Mouse (Mus musculus) left cerebral cortex, adult 9 months (tissue): Measurements from ENCODE around the gene Wnt1.
A peak's percentile ranks its signal among the peaks of the same experiment; 100 is the strongest.

Source experiments
- DNase-seq, 2 experiments: peaks; one replicate each; pipeline ENCODE4 v3.0.0; 2022; ENCODE audit warnings: low spot score in 2 of 2

Wnt1 gene

DNA sequence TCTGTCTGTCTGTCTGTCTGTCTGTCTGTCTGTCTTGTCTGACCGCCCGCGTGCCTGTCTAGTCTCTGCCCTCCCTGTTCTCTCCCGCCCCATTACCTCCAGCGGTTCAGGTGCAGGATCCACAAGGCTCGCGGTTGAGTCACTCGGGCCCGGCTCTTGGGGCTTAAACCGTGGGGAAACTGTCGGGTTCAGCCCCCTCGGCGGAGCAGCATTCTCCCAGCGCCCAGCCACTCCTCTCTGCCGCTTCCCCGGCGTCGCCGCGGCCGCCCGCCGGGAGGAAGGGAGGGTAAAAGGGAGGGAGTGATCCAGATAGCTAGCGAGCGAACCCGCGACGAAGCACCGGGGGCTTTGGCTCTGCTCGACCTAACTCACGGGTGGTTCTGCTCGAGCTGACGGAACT, 11.9 kb upstream of the Wnt1 start, which contains the start of gene Wnt10b:
TSS of gene Wnt10b (minus strand) at position 389 of the 400 bp plus-strand sequence.
- DNase-seq: no peak

DNA sequence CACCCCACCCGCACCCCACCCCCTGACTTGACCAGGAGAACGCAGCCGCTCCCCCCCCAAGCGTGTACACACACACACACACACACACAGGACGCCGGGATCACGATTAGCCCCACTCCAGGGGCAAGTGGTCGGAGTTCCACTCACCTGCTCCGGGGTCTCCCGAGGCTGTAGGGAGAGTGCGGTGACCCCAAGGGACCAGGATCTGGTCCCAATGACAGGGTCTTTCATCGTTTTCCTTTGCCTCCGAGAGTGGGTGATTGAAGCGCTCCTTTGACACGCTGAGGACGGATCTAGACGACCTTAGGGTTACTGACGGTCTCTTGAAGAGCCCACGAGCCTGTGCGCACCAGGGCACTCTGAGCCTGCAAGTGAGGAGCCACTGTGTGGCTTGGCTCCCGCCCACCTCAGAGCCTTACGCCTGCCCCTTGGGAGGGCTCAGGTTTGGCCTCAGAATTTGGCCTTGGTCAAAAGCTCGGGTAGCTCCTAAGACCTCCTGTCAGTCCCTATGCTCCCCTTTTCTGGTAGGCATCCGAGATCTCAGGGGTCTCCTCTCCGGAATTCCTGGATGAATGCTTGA, 11.4 kb upstream of the Wnt1 start:
- DNase-seq: no peak

DNA sequence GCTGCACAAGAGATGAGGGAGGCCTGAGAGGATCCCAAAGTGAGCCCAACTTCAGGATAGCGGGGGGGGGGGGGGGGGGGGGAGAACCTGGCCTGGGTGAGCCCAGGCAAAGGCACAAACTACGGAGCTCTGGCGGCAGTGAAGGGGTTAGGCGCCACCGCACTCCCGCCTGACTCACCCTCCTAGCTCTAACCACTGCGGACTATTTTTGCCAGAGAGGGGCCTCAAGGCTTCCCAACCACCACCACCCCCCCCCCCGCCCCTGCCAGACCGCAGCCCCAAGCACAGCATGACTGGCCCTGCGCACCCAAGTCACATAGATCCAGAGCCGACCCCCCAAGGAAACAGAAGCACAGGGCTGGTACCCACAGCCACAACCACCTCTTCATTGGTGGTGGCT, 10.9 kb upstream of the Wnt1 start:
- no peak for DNase-seq

DNA sequence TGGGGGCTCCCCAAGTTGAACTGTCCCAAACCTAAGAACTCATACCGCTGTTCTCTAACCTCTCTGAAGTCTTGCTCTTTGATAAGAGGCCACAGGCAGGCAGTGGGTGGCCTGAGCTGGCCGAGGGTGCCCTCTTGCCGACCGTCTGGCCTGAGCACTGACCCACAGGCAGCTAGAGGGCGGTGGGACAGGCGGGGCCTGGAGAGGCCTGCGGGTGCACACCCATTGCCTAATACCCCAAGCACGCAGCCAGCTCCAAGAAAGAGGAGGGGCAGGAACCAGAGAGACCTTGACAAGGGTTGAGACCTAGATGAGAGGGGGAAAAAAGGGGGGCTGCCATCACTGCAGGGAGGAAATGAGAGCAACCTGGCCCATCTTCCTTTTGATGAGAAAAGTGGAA, 9.6 kb upstream of the Wnt1 start:
- DNase-seq: no peak

DNA sequence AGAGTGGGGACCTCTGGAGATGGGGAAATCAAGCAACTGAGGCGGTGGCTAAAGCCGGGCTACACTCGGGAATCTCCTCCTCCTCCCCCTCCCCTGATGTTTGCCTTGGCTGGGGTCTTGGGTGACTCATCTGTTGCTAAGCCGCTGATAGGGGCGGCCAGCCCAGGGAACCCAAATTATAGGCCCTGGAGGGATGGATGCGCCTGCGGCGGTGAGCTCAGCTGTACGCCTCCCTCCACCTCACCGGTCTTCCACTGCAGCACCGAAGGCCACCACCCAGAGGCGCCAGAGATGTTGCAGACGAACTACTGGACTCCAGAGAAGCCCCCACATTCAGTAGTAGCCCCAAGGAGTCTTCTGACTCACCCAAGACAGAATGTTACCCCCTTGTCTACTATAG, 9.1 kb upstream of the Wnt1 start:
- DNase-seq: no peak

DNA sequence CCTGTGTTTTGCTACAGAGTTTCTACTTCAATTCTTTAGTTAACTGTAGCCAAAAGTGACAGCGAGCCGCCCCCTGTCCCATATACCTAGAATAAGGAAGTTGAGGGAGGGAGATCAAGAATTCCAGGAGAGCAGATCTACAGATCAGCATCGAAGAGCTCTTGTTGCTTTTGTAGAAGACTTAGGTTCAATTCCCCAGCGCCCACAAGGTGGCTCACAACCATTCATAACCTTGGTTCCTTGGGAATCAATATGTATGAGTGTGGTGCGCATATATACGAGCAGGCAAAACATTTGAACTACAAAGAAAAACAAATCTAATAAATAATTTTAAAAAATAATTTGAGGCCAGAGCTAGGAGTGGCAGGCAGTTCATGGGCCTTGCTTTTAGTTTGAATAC, 8.5 kb upstream of the Wnt1 start:
- DNase-seq: no peak

DNA sequence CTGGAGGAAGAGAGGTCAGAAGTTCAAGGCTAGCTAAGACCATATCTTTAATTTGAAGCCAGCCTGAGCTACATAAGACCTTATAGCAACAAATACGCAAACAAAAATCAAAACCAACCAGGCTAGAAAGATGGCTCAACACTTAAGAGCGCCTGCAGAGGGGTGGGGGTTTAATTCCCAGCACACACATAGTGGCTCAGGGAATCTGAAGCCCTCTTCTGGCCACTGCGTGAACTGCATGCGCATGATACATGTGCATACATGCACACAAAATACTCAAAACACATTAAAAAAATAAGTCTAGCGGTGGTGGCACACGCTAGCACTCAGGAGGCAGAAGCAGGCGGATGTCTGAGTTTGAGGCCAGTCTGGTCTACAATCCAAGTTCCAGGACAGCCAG, 3.9 kb upstream of the Wnt1 start:
- no peak for DNase-seq

DNA sequence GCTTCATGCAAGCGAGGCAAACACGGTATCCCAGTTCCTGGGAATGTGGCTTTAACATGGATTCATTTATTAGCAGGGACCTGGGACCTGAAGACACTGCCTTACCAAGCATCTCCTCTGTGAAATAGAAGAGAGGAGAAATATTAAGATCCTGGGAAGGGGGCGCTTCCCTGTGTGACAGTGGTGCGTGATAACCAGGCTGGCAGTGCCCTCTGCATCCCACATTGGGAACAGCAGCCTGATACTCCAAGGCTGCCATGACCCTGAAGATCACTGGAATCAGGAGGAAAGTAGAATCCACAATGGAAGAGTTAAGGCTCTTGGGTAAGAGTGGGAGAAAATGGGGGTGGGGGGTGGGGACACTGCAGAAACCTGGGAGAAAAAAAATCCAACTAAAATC, 1.7 kb upstream of the Wnt1 start:
- no peak for DNase-seq

DNA sequence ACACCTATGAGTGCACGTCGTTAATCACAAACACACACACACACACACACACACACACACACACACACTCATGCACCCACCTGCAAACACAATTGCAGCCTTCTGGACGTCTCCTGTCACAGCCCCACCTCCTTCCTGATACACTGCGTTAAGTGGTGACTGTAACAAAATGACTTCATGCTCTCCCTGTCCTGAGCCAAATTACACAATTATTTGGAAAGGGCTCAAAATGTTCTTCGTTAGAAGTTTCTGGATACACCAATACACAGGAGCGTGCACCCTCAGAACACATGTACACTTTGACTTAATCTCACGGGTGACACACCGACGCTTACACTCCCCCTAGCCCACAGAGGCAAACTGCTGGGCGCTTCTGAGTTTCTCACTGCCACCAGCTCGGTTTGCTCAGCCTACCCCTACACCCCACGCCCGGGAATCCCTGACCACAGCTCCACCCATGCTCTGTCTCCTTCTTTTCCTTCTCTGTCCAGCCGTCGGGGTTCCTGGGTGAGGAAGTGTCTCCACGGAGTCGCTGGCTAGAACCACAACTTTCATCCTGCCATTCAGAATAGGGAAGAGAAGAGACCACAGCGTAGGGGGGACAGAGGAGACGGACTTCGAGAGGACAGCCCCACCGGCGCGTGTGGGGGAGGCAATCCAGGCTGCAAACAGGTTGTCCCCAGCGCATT, 541 bp upstream of the Wnt1 start:
- DNase-seq: no peak

DNA sequence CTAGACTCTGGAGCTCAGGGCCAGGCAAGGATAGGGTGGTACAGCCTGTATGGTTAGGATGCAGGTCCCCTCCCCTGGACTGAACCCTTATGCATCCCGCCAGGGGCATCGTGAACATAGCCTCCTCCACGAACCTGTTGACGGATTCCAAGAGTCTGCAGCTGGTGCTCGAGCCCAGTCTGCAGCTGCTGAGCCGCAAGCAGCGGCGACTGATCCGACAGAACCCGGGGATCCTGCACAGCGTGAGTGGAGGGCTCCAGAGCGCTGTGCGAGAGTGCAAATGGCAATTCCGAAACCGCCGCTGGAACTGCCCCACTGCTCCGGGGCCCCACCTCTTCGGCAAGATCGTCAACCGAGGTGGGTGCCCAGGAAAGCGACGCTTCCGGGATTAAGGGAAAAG, 1.1 kb downstream of the Wnt1 start:
- DNase-seq: no peak

DNA sequence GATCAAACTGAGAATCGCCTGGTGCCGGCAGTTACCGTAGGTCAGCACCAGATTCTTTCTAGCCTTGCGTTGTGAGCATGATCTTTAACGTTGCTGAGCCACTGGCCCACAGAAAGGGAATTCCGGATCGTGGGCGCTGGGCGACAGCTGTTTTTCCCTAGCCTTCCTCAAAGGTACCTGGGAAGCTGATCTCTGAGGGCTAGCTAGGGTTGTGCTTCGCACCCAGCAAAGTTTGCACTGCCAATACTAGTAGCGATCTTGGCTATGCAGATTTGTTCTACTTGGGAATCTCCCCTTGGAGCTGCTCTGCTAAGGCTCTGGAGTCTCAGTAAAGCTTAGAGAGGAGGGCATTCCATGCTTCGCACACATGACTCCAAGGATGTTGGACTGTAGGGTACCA, 1.6 kb downstream of the Wnt1 start:
- no peak for DNase-seq

DNA sequence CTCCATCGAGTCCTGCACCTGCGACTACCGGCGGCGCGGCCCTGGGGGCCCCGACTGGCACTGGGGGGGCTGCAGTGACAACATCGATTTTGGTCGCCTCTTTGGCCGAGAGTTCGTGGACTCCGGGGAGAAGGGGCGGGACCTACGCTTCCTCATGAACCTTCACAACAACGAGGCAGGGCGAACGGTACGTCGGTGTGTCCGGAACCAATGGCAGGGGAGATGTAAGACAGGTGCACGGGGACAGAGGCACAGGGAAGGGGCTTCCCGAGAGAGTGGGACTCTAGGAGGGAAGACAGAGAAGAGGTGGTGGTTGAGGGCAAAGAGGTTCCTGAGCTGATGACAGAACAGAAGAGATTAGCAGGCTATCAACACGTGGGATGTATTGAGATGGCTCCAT, 2.1 kb downstream of the Wnt1 start:
- DNase-seq: no peak

DNA sequence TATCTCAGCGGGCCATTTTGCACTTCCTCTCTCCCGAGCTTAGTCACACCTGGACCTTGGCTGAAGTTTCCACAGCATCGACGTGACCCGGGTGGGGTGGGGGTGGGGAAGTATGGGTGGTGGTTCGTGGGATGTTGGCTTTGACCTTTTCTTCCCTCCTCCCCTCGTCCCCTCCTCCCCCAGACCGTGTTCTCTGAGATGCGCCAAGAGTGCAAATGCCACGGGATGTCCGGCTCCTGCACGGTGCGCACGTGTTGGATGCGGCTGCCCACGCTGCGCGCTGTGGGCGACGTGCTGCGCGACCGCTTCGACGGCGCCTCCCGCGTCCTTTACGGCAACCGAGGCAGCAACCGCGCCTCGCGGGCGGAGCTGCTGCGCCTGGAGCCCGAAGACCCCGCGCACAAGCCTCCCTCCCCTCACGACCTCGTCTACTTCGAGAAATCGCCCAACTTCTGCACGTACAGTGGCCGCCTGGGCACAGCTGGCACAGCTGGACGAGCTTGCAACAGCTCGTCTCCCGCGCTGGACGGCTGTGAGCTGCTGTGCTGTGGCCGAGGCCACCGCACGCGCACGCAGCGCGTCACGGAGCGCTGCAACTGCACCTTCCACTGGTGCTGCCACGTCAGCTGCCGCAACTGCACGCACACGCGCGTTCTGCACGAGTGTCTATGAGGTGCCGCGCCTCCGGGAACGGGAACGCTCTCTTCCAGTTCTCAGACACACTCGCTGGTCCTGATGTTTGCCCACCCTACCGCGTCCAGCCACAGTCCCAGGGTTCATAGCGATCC, 2.8 kb downstream of the Wnt1 start:
- DNase-seq: no peak

DNA sequence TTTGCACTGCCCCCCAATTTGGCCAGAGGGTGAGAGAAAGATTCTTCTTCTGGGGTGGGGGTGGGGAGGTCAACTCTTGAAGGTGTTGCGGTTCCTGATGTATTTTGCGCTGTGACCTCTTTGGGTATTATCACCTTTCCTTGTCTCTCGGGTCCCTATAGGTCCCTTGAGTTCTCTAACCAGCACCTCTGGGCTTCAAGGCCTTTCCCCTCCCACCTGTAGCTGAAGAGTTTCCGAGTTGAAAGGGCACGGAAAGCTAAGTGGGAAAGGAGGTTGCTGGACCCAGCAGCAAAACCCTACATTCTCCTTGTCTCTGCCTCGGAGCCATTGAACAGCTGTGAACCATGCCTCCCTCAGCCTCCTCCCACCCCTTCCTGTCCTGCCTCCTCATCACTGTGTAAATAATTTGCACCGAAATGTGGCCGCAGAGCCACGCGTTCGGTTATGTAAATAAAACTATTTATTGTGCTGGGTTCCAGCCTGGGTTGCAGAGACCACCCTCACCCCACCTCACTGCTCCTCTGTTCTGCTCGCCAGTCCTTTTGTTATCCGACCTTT, 3.6 kb downstream of the Wnt1 start:
- DNase-seq: no peak

DNA sequence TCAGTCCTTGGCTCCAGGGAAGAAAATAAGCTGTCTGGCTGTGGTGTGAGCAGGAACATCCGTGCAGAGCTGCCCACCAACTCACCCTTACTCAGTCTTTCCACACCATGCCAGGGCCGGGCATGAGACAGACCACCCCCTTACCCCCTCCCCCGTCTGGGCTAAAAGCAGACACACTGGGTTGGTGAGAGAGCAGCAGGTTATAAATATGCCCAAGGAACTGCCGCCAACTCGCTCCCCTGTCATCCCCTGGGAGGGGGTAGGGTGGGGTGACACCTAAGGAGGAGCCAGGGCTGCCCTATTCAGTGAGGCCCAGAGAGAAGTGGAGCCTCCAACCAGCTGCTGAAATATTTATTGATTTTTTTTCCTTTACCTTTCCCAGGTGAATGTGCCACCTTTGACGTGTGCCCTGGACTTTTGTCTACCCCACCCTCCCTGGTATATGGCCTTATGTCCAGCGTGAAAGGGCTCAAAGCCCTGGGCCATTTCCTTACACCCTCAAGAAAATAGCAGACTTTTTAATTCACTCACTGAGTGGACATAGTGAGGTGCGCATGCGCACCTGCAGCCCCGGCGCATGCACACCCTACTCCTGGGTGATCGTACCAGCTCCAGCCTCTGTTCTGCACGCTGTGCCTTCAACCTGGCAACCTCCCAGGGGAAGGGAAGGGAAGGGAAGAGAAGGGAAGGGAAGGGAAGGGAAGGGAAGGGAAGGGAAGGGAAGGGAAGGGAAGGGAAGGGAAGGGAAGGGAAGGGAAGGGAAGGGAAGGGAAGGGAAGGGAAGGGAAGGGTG, 7.3 kb downstream of the Wnt1 start:
- no peak for DNase-seq

DNA sequence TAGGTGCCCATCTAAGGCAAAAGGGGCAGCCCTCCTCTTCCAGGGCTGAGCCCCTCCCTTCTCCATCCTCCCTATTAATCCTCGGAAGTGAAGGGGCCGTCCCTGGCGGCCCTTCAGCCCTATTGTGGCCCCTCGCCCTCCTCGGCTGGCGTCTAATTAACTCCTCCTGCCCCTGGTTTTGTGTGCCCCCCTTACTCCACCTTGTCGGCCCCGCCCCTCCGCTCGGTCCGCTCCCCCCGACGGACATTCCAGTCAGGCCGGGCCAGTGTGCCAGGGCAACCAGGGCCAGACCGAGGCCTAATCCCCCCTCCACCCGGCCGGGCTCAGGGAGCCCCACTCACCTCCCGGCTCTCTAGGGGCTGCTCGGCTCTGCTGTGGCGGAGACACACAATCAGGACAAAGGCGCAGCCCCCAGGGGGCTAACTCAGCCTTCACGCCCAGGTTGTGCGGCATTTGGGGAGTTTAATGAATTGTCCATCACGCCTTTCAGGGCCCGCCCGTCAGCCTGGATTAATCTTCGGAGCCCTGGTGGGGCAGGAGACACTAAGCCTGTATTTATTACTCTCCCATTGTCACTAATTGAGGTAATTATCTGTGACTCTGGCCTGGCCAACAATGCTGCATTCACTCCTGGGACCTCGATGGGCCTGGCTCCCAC, 8.3 kb downstream of the Wnt1 start:
- DNase-seq: no peak

DNA sequence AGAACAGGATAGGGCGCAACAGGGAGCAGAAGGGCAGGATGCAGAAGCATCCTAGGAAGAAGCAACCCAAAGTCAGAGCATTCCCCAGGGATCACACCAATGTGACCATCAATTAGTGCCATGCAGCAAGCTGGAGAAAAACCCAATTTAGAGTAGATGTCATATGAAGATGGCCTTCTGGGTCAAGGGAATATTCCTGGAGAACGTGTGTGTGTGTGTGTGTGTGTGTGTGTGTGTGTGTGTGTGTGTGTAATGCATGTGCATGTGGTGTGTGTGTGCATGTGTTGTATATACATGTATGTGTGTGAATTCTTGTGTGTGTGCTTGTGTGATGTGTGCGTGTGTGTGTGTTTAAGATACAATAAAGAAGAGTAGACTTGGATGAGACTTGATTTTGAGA, 9.2 kb downstream of the Wnt1 start:
- DNase-seq: no peak

DNA sequence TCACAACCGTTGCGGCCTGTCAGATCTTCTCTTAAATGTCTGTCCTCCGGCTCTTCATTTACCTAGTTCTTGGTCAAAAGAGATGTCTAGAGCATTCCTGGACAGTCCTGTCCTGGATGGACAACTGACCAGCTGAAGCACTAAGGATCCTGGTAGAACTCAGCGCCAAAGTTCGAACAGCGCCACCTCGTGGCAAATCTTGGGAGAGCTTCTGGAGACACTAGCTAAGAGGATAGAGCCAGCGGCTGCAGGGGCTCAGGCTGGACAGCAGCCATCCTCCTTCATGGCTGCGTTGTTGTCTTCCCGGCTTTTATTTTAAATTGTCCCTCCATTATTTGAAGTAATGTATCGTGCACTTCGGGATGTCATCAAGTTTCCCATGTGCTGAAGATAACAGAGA, 9.7 kb downstream of the Wnt1 start:
- peak in 1 of 2 experiments; percentile 80 for DNase-seq

DNA sequence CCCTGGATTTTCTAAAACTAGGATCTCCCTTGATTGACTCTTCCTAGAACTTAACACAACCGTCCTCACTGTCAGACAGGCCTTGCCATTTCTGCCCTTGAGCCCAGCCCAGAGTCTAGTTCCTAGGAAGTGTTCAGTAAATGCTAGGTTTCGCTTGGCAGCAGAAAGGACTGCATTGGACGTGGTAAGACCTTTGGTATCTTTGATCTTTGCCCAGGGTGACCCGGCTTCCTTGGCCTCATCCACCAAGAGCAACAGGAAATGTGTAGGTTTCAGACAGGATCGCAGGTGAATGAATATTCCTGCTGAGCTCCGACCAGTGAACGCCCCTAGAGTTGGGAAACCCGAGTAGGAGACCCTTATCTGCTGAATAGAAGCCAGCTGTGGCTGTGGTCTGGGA, 13.3 kb downstream of the Wnt1 start:
- no peak for DNase-seq

DNA sequence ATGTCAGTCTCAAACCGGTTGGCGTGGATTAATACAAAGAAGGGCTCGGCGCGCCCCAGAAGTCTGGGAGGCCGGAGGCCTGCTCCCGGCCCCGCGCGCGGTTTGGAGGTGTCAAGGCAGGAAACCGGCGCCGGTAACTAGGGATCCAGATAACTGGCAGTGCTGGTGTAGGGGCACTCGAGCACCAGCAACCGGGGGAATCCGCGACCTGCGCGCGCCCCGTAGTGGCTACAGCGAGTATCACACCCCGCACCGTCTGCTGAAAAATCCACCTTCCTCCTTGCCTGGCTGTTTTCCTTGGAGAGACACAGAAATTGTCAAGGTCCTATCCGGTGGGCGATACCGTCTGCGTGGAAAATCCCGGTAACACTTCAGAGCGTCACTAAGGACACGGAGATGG, 14.4 kb downstream of the Wnt1 start:
- DNase-seq: peak; percentile 76 to 94

DNA sequence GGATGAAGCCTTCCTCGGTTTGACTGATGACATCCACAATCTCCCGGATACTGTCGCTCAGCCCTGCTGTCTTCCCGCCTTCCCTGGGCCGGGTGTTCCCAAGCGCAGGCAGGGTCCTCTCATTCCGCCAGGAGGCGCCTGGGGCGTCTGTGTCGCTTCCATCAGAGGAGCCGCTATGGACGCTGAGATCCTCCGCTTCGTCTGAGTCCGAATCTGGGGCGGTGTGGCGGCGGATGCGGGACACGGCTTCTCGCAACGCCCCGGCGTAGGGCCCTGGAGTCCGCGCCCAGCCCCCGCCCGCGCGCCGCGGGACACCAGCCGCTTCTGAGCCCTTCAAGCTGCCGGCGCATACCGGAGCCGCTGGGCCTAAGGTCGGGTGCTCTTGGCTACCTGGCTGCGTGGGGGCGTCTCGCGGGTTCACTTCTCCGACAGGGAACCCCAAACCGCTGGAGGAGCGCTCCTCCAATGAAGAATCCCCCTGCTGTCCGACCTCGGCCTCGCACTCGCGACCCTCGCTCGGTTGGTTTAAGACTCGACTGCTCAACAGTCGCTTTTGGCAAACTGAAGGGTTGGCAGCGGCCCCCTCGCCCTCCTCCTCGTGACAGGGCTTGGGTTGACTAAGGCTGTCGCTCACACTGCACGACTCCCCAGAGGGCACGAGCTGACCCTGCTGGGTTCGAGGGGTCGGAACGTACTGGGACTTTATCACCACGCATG, 15.8 kb downstream of the Wnt1 start:
- DNase-seq: peak in 1 of 2 experiments; percentile 81
